In genomic region chr5:112859379-112860035, GRCm38 (mm10) we compare ENCODE assay signal across 10 mouse cellular contexts. TPM values are rescaled to one million over a fixed set of nuclear protein-coding genes. Genes with fewer than 3 reads are reported as not detected.
DNase-seq lines count a peak whose midpoint lies in the region; ATAC-seq and TF ChIP-seq lines count a peak whose summit lies in the region.
"Had no signal": no experiment of that assay in that cellular context is flagged by ENCODE, and none has a peak within 500 bp of the region (broad histone marks: within the 10 kb centered on the region; RNA-seq: fewer than 3 reads in every experiment).

No protein-coding gene starts in this region.

- H3K36me3 ChIP-seq in stomach, embryonic 16.5 days (ENCODE audit: control insufficient read depth, insufficient read depth, low read length) = no peaks in the 10 kb centered on the region
- H3K36me3 ChIP-seq in stomach, postnatal 0 days (ENCODE audit: control insufficient read depth, insufficient read depth, low read length) = no peaks in the 10 kb centered on the region
- no peaks in the 10 kb centered on the region for H3K36me3 ChIP-seq in lung, embryonic 15.5 days
- no peaks in the 10 kb centered on the region for H3K36me3 ChIP-seq in liver, embryonic 12.5 days

- H3K4me1 ChIP-seq in stomach, embryonic 16.5 days (ENCODE audit: control insufficient read depth, insufficient read depth, low read length) = 0 out of 2 replicates have a peak, but pooled peaks cover 2% of the 10 kb centered on the region
- no peaks in the 10 kb centered on the region for H3K4me1 ChIP-seq in stomach, postnatal 0 days (replicated peaks; ENCODE audit: control insufficient read depth, insufficient read depth)
- H3K4me1 ChIP-seq in lung, embryonic 15.5 days = peaks cover 11% of the 10 kb centered on the region
- no peaks in the 10 kb centered on the region for H3K4me1 ChIP-seq in liver, embryonic 12.5 days
- H3K4me1 ChIP-seq: heart, embryonic 15.5 days had no signal

- H3K9me3 ChIP-seq in stomach, embryonic 16.5 days (replicated peaks; ENCODE audit: control insufficient read depth, low read length) = no peaks in the 10 kb centered on the region
- no peaks in the 10 kb centered on the region for H3K9me3 ChIP-seq in stomach, postnatal 0 days (ENCODE audit: control insufficient read depth, low read length)
- H3K9me3 ChIP-seq in lung, embryonic 15.5 days = no peaks in the 10 kb centered on the region
- no peaks in the 10 kb centered on the region for H3K9me3 ChIP-seq in liver, embryonic 12.5 days (replicated peaks)
- H3K9me3 ChIP-seq: heart, embryonic 15.5 days had no signal

- no peak overlapping the region for H3K4me2 ChIP-seq in stomach, embryonic 16.5 days (ENCODE audit: low read depth, low read length)
- H3K4me2 ChIP-seq in stomach, postnatal 0 days (replicated peaks; ENCODE audit: low read depth) = no peak overlapping the region
- H3K4me2 ChIP-seq in lung, embryonic 15.5 days = no peak overlapping the region
- no peak overlapping the region for H3K4me2 ChIP-seq in liver, embryonic 12.5 days
- H3K4me2 ChIP-seq: heart, embryonic 15.5 days had no signal

- no peak for TF ChIP-seq EP300 in stomach, postnatal 0 days (optimal IDR thresholded peaks at IDR 0.05)

- 0 out of 2 replicates have a peak, but pooled peaks have one; percentile 18 for ATAC-seq in stomach, embryonic 16.5 days (ENCODE audit: insufficient read depth, low FRiP score)
- no peak for ATAC-seq in stomach, postnatal 0 days (ENCODE audit: low FRiP score, low TSS enrichment)
- peak; percentile 58; the same call in 1 of the 2 replicates for ATAC-seq in lung, embryonic 15.5 days (ENCODE audit: borderline replicate concordance, extremely low read depth, low FRiP score, low TSS enrichment)
- ATAC-seq in liver, embryonic 12.5 days = no peak

- no peak overlapping the region for H3K27ac ChIP-seq in stomach, embryonic 16.5 days (ENCODE audit: low read length)
- no peak overlapping the region for H3K27ac ChIP-seq in stomach, postnatal 0 days (replicated peaks)
- H3K27ac ChIP-seq in lung, embryonic 15.5 days = no peak overlapping the region
- H3K27ac ChIP-seq in liver, embryonic 12.5 days = no peak overlapping the region
- H3K27ac ChIP-seq: heart, embryonic 15.5 days; liver, embryonic 14.5 days had no signal

- H3K9ac ChIP-seq in stomach, embryonic 16.5 days (ENCODE audit: low read length) = no peak overlapping the region
- no peak overlapping the region for H3K9ac ChIP-seq in stomach, postnatal 0 days (ENCODE audit: low read length)
- no peak overlapping the region for H3K9ac ChIP-seq in lung, embryonic 15.5 days
- H3K9ac ChIP-seq in liver, embryonic 12.5 days = no peak overlapping the region
- H3K9ac ChIP-seq: heart, embryonic 15.5 days; liver, embryonic 14.5 days had no signal

- DNase-seq in embryo, embryonic 10.5 days (ENCODE audit: low spot score) = peak; percentile 38
- DNase-seq in embryo, embryonic 11 days = no peak
- DNase-seq in stomach, postnatal 0 days (ENCODE audit: low spot score) = no peak
- DNase-seq in adipocyte (ENCODE audit: low spot score) = no peak
- DNase-seq in cerebellum, adult 11-12 months = no peak

- H3K27me3 ChIP-seq in stomach, embryonic 16.5 days (ENCODE audit: control insufficient read depth, insufficient read depth, low read length) = no peaks in the 10 kb centered on the region
- H3K27me3 ChIP-seq in stomach, postnatal 0 days (ENCODE audit: control insufficient read depth, insufficient read depth, low read length) = no peaks in the 10 kb centered on the region
- H3K27me3 ChIP-seq in lung, embryonic 15.5 days = no peaks in the 10 kb centered on the region
- no peaks in the 10 kb centered on the region for H3K27me3 ChIP-seq in liver, embryonic 12.5 days (replicated peaks)
- H3K27me3 ChIP-seq: heart, embryonic 15.5 days had no signal

- TF ChIP-seq CTCF in stomach, postnatal 0 days (IDR thresholded peaks at IDR 0.05; ENCODE audit: low read depth) = no peak

- H3K4me3 ChIP-seq in stomach, embryonic 16.5 days (replicated peaks; ENCODE audit: low read length) = no peak overlapping the region
- H3K4me3 ChIP-seq in stomach, postnatal 0 days (ENCODE audit: low read depth, low read length) = no peak overlapping the region
- no peak overlapping the region for H3K4me3 ChIP-seq in lung, embryonic 15.5 days
- H3K4me3 ChIP-seq in liver, embryonic 12.5 days = no peak overlapping the region
- H3K4me3 ChIP-seq: heart, embryonic 15.5 days had no signal

- WGBS in stomach, embryonic 16.5 days = 40% methylated on average over 12 of the region's 12 CpGs
- 33% methylated on average over 12 of the region's 12 CpGs for WGBS in stomach, postnatal 0 days
- WGBS in lung, embryonic 15.5 days = 26% methylated on average over 12 of the region's 12 CpGs
- 60% methylated on average over 12 of the region's 12 CpGs for whole genome bisulfite sequencing in liver, embryonic 12.5 days (ENCODE audit: insufficient replicate concordance)

RNA-seq across cellular contexts. Expression of gene Myo18b, which starts 36.7 kb away (rescaled TPM):
- 0.42 and 2.1 TPM in 2 replicates for polyA plus RNA-seq in stomach, embryonic 16.5 days (2015; fragmentation: Nextera tagmentation; extraction: Ambion mirVana)
- polyA plus RNA-seq in stomach, postnatal 0 days (2015; fragmentation: Nextera tagmentation; extraction: Ambion mirVana) = 0.15 and 0.17 TPM in 2 replicates
- 0.83 and 1.3 TPM in 2 replicates for polyA plus RNA-seq in lung, embryonic 15.5 days (2015; fragmentation: Nextera tagmentation; extraction: Ambion mirVana)
- 0.08 and 0.11 TPM in 2 replicates for polyA plus RNA-seq in liver, embryonic 12.5 days (2016; fragmentation: Nextera tagmentation; extraction: Ambion mirVana)

Comparison
In these comparisons a context has a peak if more than half of its experiments do, and no peak if none do; other contexts are left out.
1. ATAC-seq: peak in stomach, embryonic 16.5 days (single experiment) and lung, embryonic 15.5 days (single experiment); none in stomach, postnatal 0 days (single experiment) and liver, embryonic 12.5 days (single experiment).